Mouse (Mus musculus) heart, adult 2 months (tissue): ENCODE measurements around the gene Gm49601.

Experiments
- CTCF ChIP-seq: fragments of 200-600 bp; IDR thresholded peaks from 2 replicates; pipeline ENCODE4 v1.8.1; 2022; ENCODE audit warnings: antibody characterized with exemption, mild to moderate bottlenecking, moderate library complexity
- EP300 ChIP-seq: fragments of 200-500 bp; IDR thresholded peaks from 2 replicates; pipeline ENCODE4 v1.6.1; 2011; ENCODE audit warnings: low read depth, low read length, control low read depth; ENCODE audit not compliant: insufficient read depth
- POLR2A ChIP-seq: fragments of 200-500 bp; IDR thresholded peaks from 2 replicates; pipeline ENCODE4 v1.6.1; 2011; ENCODE audit warnings: mild to moderate bottlenecking, low read depth, low read length, control low read depth; ENCODE audit not compliant: insufficient read depth

GRCm38 (mm10) chr16:18642897-18643296 lies 16.7 kb upstream of the Gm49601 start:
- TF ChIP-seq CTCF (no peak), POLR2A (no peak), EP300 (no peak)
